Mouse (Mus musculus) embryonic fibroblast, embryonic 13.5 days (primary cell): ENCODE results near the gene Slc16a10.

ENCODE experiments used
- CTCF ChIP-seq: IDR thresholded peaks from 2 replicates; pipeline ENCODE4 v1.5.1; 2011; ENCODE audit warnings: mild to moderate bottlenecking, control low read depth, low read length, moderate library complexity, borderline replicate concordance; ENCODE audit not compliant: insufficient read depth
- POLR2A ChIP-seq: IDR thresholded peaks from 2 replicates; pipeline ENCODE4 v1.6.1; 2011; ENCODE audit warnings: low read depth, mild to moderate bottlenecking, control low read depth, low read length, moderate library complexity

- peak; percentile 64 for TF ChIP-seq POLR2A
- no peak for TF ChIP-seq CTCF
Measured at GRCm38 (mm10) chr10:40024554-40025428, 117.3 kb downstream of the Slc16a10 start, which contains the start of gene Mfsd4b1.
